Mouse (Mus musculus) heart, adult 18-20 months (tissue): ENCODE measurements at regions not wholly inside any gene's neighbourhood (a gene's known extent, or its start where the extent isn't known, plus 50 kb on each side); places are given as distances from the start of the nearest gene placed in this dataset.
"Not testable (repeated sequence)": the region's sequence is repeated elsewhere in the genome, so short reads cannot be mapped to it uniquely, and the experiment has no call there.

ENCODE experiments used
- DNase-seq, 2 experiments: peaks; one replicate each; pipeline ENCODE4 v3.0.0; 2021 to 2022; ENCODE audit warnings: mixed read lengths in 1 of 2

DNA sequence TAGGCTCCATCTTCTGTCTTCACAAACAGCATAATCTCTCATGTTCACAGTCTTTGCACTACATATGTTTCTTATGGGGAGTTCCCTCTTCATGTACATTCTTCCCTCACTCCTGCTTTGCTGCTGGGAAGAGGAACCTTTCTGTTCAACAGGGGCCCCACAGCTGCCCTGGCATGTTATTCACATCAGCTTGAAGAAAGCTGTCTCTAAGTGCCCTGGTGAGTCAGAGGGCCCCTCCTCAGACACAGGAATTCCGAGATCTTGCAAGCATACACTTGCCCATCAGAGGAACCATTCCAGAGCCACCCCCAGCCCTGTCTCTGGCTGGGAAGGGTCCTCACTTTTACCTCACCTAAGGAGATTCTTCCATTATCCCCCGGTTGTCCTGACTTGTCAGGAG is 151.9 kb upstream of the Camk1g start:
- DNase-seq: no peak

DNA sequence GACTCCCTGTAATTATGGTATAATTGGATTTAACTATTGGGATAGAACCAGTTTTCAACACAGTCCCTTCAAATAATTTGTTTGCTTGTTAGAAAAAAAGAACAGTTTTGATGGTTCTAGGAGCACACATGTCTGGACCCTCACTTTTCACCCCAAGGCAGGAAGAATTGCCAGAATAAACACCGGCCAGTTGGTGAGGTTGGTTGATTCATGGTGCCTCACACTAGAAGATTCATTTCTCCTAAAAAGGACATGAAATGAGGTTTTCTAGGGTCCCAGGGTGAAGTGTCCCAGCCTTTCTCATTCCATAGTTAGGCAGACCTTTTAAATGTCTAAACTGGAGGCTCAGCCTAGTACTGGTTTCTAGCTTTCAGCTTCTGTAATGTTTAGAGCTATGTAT is 148.7 kb upstream of the Camk1g start:
- DNase-seq: no peak

DNA sequence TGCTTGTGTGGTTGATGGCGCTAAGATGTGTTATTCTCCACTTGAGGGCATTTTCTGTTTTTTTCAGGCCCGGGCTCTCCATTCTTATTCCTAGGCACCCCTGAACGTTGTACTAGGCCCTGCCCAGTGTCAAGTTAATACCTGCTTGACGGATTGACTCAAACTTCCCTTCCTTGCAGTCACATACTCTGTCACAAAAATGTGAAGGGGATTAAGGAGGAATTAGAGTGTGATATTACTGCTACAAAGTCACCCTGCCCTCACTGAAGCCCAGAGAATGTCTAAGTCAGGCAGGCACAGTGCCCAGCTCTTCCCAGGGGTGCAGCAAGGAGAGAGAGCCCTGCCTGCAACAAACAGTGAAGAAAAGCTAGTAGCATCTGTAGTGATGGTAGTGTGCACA is 147.9 kb upstream of the Camk1g start:
- no peak for DNase-seq

DNA sequence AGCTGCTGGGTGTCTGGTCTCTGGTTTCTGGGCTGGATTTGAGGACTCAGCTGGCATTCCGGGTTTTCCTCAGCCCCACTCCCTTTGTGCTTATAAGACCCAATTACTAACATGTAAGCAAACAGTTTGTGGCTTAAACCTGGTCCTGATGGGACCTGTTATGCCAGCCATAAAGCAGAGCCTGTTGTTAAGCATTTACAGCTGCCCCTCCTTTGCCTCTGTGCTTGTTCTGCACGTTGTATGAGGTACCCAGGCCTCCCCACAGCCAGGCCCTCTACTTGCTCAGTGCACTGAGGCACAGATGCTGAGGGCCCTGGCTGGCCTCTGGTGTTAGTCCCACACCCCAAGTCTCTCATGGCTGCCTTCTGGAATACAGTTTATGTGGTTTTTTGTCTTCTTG is 147.2 kb upstream of the Camk1g start:
- DNase-seq: no peak

DNA sequence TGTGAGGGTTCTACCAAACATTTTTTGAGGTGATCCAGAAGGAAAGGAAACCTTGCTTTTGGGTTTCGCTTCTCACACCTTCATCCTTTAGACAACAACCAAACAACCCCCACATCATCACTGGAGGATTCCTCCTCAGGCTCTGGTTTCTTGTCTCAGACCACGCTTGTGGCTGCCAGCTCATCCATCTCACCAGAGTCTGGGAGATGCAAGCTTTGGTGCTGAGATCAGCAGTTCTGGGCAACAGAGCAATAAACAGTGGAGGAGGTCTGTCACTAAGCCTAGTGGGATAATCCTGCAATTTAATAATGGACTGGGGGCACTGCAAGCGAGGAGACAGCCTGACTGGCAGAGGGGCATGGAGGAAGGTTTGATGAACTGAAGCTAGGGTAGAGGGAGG is 146.3 kb upstream of the Camk1g start:
- no peak for DNase-seq

DNA sequence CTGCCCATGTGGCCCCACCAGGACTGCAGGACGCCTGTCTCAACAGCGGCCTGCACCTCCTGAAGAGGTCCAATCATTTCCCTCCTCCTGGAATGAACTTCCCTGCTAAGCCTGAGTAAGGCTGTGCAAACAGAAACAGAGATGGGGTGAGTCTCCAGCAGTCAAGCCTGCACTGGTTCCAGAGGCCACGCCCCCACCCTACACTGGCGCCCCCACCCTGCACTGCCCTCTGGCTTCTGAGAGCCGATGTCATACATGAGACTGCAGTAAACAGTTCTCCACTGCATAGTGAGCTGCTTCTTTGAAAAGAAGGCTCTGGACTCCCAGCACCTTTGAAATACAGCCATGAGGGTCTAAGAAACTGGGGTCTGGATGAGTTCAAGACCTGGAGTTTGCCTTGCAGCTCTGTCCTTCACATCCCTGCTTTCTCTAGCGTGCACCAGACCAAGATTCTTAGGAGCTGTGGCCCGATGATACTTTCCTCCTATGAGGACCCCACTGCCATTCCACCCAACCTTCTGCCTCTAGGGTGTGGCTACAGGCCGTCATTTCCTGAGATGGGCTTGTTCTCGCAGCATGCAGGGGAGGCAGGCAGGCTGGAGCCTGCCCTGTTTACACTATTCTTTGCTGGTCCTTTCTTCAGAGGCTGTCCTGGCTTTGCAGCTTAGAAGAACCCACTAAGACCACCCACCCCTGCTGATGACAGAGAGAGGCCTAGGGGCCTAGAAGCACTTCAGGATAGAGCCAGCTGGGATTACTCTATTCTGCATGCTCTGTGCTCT is 144.0 kb upstream of the Camk1g start:
- DNase-seq: no peak

DNA sequence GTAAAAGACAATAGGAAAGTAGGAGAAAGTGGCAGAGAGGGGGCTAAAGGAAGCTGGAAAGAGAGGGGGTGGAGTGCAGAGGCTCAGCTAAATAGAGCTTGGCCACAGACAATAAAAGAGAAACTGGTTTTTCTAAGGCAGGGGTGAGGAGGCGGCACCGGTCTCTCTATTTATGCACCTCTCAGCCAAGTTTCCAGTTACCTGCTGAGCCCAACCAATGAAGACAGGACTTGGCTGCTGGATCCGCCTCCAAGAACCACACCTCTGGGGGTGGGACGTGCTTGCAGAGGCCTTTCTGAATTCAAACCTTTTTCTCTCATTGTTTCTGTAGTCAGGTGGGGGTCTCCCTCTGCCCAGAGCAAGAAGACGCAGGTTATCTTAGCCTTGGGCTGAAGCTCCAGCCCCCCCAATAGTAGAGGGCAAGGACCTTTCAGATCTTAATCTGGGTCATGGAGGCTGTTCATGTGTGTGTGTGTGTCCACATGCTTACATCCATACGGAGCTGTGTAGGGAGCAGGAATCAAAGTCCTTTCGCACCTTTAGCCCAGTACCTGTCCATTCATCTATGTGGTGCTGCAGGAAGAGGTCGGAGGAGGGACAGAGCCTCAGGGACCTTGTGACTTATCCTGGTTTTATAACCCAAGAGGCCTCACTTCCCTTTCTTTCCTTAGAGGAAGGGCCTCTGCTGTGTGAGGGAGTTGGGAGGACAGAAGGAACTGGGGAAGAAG is 140.1 kb upstream of the Camk1g start:
- no peak for DNase-seq

DNA sequence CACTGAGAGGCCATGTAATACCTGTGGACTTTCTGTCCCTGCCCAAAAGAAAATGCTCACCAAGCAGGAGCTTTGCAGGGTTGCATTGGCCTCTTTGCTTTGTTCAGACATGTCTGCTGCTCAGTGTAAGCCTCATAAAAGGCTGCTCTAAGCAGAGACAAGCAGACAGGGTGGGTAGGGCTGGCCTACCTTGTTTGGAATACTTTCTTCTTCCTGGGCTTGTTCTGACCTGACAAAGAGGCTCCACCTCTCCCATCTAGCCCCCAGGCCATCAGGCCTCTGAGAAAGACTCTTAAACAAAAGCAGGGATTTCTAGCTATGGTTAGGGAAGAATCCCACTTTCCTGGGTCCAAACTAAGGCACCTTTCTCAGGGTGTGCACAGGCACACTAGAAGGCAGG is 138.2 kb upstream of the Camk1g start:
- DNase-seq: no peak

DNA sequence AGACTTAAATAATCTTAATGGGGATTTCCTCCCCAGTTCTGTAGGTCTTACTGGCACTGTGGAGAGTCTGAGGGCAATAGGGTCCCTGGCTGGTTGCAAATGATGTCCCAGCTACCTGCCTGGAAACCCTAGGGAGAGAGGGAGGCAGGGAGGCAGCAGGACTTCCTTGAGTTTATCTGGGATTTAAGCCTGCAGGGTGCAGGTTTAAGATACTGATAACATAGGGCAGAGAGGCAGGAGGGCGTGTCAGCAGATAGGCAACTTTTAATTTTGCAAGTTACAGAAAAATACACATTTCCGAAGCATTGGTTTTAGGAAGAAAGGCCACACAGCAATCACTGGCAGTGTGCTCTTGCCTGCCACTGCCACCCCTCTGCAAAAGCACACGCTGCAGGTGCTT is 136.9 kb upstream of the Camk1g start:
- DNase-seq: no peak

DNA sequence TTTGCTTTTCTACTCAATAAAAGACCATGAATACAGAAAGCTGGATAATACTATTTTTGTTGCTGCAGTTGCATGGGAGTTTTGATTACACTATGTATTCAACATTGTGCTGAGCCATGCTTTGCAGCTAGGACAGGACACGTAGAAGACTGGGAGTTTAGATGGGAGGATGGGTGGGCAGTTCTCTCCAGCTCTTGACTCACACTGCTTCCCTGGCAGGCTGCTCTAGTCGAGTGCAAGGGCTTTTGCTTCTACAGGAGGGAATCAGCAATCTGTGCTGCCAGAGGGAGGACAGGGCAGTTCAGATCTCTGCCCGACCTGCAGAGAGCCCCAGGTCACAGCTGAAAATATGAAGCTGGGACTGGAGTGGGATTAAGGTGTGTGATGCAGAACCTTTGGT is 135.3 kb upstream of the Camk1g start:
- no peak for DNase-seq

DNA sequence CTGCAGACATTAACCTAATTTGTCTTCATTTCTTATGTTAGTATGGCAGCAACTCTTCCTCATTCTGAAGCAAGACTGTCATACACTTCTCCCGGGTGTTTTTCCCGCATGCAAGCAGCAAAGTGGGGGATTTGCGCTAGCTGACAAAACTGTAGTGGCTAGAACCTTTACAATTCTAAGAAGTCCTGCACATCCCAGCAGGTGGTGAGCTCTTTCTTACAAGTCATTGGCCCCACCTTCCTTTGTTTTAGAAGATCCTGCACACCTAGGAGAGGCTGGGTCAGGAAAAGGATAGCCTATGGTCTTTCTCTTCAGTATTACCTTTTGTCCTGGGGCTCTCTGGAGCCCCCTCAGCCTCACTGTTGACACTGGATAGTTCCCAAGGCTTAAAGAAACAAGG is 134.5 kb upstream of the Camk1g start:
- no peak for DNase-seq

DNA sequence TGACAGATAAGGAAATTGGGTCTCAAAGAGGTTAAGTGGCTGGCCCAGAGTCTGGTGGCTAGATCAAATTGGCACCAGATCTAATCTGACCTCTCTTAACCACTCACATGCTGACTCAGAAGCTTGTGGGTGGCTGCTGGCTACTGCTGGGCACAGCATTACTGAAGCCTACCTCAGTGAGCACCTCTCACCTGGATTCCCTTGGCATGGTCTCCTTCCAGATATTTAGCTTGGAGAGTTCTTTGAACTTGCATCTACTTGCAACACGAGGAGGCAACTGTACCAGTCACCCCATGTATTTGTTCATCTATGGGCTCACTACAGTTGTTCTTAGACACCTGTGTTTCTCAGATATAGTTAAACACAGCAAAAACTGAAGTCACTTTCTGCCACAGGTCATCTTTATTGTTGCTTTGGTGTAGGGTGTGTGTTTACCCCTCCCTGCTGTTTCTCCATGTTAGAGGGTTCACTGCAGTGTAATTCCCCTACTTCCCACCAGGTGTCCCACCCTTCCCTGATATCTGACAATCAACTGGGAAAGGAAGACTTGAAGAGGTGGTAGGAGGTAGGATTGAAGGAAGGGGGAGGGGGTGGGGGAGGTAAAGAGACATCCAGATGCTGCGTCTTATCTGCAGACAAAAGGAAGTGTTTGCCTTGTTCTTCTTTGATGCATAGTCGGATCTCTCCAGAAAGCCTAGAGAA is 133.7 kb upstream of the Camk1g start:
- DNase-seq: peak; percentile 9 to 60

DNA sequence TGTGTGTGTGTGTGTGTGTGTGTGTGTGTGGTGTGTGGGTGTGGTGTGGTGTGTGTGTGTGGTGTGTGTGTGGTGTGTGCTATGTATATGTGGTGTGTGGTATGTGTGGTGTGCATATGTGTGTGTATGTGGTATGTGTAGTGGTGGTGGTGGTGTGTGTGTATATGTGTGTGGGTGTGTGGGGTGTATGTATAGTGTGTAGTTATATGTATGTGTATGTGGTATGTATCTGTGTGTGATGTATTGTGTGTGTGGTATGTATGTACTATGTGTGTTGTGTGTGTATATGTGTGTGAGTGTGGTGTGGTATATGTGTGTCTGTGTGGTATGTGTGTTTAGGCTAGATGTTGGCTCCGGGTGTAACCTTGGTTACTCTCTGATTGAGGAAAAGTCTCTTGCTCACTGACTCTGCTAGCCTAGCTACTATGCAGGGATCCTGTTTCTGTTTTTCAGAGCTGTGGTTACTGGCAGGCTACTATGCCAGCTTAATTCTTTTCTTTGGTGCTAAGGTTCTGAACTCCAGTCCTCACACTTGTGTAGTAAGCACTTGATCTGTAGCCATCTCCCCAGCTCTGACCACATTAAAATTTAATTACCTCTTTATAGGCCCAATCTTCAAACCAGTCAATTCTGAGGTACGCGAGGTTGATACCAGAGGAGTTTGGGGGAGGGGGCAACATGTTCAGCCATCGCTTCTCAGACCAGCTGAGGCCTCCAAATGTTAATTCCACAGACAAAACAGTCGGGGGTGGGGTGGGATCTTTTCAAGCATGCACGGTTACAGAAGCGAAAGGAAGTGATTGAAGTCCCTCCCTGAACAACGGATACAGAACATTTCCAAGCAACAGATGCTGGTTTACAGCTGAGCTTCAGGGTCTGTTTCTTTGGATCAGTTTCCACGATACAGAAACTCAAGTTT is 126.4 kb upstream of the Camk1g start:
- no peak for DNase-seq

DNA sequence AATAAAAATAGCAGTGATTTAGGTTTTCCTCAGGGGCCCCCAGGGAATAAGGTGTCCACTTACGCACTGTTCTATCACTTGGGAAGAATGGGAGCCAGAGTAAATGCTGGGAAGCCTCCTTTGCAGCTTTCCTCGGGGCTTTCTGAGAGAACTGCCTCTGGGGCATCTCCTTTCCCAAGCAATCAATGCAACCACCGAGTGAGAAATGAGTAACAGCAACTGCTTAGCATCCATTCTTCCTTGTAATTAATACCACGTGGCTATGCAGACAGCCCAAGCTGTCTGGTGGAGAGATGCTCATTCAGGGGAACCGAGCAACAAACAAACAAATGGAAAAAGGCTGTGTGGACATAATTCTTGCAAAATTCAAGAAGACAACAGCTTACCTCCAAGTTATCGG is 117.9 kb upstream of the Camk1g start:
- no peak for DNase-seq

DNA sequence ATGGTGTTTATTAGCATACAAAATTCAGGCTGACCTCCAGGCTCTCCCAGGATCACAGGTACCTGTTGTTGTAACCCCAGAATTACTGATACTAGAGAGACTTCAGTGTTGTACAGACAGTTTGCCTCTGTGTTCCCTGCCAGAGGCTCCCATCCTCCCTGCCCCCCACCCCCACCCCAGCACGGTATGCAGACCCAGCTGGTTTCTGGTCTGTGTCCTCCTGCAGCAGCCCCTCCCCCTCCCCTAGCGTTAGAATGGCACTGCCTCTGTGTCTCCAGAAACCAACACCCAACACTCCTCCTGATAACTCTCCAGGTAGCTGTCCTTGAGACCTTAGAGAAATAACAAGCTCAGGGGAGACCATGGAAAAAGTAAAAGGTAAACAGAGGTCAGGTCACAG is 116.6 kb upstream of the Camk1g start:
- not testable (repeated sequence) for DNase-seq

DNA sequence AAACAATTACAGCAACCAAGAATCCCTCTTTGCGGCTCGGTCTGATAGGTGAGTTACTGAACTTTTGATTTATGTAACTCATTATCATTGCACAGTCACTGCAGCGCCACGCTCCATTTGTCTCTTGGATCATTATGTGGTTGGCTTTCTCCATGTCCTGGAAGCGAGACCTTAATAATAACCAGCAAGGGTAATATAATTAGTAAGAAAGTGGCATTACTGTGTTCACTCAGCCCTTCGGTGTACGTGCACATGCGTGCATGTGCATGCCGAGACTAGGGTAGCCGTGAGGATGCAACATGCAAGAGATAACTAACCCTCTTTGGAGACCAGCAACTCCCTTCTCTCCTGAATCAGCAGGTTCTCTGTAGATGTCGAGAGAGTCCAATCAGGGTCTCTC is 114.9 kb upstream of the Camk1g start:
- DNase-seq: no peak

DNA sequence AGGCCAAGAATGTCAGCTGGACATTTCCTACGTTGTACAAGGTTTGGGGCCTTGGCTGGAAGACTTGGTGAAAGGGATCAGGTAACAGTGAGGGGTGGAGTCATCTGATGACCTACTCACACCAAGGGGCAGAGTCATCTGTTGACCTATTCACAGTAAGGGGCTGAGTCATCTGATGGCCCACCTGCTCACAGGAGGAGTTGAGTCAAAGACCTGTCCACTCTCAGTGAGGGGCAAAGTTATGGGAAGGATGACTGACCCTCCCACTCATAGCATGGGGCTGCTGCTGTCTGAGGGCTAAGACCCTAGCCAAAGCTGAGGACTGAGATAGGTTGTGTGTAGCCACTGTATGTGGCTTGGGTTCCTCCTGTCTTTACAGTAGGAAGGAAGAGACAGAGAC is 107.2 kb upstream of the Camk1g start:
- DNase-seq: no peak

DNA sequence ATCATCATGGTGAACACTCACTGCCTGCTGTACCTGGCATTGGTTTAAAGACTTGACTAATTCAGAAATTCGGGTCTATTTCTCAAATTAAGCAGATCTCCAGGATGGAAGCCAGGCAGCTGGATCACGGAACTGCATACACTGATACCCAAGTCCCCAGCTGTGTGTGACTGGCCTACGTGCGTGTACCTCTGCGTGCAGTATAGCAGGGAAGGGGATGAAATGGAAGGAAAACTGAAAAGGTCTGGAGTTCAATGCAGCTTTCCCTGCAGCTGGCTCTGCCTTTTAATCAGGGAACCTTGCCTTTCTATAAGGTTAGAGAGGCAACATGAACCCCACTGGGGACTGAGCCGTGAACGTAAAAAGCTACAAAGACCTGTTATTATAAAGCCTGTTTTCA is 106.7 kb upstream of the Camk1g start:
- no peak for DNase-seq

DNA sequence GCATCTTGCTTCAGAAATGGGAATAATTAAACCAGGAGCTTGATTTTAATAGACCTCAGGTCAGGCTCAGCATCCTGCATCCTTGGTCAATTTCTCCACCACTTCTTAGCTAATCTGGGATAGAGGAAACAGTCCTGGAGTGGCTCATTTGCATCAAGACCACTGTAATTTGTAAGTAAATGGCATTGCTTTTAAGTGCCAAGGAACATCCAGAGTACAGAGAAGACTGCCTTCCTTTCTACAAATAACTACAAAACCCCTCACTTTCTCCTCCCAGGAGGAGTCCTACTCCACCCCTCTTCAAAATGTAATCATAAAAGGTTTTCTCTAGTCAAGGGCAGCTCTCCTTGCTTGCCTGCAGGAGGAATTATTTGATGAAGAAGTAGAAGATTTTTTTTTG is 96.2 kb upstream of the Camk1g start:
- DNase-seq: no peak

DNA sequence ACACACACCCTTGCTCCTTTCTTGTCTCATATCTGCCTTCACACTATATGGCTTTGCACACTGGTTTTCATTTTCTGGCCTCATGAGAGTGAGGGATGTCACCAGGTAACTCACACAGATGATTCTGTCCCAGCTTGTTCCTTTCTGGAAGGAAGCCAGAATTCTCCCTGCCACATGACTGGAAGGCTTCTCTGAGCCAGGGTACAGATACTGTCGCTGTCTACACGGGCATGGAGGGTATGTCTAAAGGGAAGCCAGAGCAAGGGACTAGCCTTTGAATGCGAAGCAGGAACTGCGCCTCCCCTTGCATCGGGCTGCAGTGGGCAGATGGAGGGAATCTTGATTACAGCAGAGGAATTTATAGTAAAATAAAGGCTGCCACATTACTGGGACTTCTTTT is 89.6 kb upstream of the Camk1g start:
- peak in 1 of 2 experiments; percentile 3 for DNase-seq

DNA sequence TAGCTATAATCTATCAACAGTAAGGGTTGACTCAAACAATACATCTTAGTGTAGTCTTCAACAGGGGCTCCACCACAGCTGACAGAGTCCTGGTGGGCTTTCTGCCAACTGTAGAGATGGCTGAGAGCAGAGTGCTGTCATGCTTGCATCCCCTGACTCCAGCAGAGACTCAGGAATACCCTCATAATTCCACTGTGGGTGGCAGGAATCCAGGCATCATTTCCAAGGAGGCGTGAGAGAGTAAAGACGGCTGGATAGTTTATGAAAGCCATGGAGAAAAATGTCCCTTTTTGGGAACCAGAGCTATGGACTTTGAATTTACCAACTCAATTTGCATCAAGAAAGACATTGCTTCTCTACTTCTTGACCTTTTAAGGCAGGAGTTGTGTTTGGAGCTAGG is 87.8 kb upstream of the Camk1g start:
- no peak for DNase-seq

DNA sequence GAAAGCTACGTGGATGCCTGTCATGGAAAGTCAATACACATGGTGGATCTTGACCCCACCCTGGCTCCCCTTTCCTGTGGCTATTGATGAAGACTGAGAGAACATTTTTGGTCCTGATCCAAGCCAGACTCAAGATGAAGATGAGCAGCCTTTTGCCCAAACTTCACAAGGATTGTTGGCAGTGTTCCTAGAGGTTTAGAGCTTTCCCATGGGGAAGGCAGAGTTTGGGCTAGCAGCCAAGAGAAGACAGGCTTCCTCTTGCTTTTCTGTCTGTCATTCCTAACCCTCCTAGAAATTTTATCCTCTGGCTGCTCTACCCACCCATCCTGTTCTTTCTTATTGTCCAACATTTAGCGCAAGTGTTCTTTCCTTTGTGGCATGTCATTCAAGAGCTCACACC is 83.6 kb upstream of the Camk1g start:
- no peak for DNase-seq
